Mouse (Mus musculus): ENCODE measurements around the gene Lrrc26.
"Not testable (repeated sequence)": the region's sequence is repeated elsewhere in the genome, so short reads cannot be mapped to it uniquely, and the experiment has no call there.

Lrrc26 gene

DNA sequence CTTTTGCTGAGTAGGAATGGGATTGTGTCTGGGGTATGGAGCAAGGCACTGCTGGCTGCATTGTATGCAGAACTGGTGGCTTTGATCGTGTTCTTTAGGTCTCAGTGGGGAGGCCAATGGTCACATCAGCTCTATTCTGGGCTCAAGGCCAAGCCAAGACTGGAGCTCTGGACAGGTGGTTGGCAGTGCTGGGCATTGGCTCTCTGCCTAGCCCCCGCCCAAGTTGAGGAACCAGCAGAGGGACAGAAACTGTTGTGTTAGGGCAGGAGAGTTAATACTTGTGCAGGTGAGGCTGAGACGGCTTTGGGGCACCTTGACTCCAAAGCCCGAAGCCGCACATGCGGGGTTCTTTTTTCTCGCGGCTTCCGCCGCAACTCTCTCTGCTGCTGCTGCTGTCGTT is at the start of gene Lrrc26:
Gene Lrrc26, plus strand, starts transcription at position 265 of the 400 bp plus-strand sequence.
- peak; percentile 73 for DNase-seq

- no peak for DNase-seq
Observed at GRCm38 (mm10) chr2:25240310-25240709, 49.4 kb upstream of the Lrrc26 start.

GRCm38 (mm10) chr2:25240723-25241437 is 48.8 kb upstream of the Lrrc26 start:
- DNase-seq: peak; percentile 83

GRCm38 (mm10) chr2:25241438-25241775 is 48.3 kb upstream of the Lrrc26 start:
- no peak for DNase-seq

DNA sequence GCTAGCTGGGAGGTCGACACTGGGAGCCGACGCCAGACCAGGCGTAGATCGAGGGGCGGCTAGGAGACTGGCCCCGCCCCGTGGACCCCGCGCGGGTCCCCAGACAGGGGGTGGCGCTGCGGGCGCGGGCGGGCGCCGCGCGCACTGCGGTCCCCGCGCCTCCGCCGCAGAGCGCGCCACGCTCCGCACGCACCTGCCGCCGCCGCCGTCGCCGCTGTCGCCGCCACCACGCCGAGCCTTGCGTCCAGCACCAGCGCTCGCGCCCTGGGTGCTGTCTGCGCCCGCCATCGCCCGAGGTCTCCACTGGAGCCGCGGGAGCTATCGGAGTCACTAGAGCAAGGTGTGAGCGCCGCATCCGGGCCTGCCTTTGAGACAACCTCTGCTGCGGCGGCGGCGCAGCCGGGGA is 47.6 kb upstream of the Lrrc26 start, which contains the start of the genes Rnf208 and Cysrt1:
Gene Rnf208, plus strand, starts transcription at position 155 of the 406 bp plus-strand sequence.
Gene Cysrt1, minus strand, starts transcription at position 352 of the 406 bp plus-strand sequence.
- no peak for DNase-seq

- no peak for DNase-seq
Observed at GRCm38 (mm10) chr2:25243342-25243741, 46.4 kb upstream of the Lrrc26 start.

DNA sequence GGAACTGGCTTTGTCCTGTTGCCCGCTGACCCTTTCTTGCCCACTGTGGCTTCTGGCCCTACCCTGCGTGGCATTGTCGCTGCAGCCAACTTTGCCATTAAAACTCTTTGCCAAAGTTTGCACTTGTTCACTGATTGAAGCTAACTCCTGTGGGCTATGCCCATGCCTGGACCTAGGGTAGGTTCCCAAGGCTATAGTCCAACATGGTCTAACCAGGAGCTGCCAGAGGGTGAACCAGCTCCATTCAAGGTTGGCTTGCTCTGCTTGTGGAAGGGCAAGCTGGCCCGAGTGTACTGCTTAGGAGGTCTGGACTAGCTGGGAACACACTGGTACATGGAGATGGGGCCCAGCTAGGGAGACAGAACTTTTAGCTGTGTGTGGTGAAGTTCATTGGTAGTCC is 45.6 kb upstream of the Lrrc26 start:
- no peak for DNase-seq

DNA sequence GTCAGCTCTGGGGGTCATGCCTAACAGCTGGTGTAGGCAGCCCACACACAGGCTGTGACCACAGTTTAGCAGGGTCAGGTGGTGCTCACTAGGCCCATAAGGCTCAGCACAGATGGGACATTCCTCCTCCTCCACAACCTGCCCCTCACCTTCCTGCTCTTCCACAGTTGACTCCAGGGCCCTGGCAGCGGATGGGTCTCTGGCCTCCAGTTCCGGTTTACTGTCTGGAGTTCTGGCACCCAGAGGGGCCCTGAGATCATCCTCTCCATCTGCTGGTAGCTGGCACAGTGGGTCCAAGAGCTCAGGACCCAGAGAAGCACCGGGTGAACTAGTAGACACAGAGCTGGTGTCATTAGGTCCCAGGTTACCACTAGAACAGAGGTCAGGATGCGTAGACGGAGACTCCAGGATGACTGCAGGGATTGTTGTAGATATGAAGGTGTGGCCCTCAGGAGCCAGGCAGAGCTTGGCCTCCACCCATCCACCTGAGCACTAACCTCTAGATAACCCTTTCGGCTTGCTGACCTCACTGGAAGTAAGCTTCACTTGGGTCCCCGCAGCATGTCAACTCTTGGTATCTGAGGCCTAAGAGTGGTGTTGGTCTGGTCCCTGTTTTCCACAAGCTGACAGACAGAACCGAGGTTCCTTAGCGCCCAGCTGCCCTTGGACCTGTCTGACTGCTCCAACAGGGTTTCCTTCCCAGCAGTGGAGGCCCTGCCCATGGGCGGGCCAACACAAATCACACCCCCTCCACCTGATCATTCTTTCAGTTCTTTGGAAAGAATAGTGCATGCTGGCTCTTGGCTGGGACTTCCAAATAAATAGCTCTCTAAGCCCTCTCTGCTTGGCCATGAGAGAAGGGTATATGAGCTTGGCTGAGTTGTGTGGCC is 43.3 kb upstream of the Lrrc26 start, which contains the start of gene AL732309.1:
Gene AL732309.1, minus strand, starts transcription at position 681 of the 890 bp plus-strand sequence.
- peak; percentile 36 for DNase-seq

- peak; percentile 52 for DNase-seq
Observed at GRCm38 (mm10) chr2:25252331-25252730, 37.4 kb upstream of the Lrrc26 start.

DNA sequence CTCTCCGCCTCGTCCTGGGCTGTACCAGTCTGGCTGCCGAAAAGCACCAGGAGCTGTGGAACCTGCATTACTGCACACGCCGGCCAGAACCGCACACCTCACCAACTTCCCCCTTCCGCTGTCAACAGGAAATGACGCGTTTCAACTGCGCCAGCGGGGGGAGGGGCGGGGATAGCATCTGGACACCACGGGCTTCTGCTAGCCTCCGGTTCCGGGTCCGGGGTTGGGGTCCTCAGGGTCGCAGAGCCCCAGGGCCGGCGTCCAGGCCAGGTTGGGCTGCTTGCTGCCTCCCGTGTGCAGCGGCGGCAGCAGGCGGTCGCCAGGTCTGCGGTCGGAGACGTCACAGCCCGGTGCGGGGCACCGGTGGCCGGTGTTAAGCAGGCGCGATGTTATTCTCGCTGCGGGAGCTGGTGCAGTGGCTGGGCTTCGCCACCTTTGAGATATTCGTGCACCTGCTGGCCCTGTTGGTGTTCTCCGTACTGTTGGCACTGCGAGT is 34.4 kb upstream of the Lrrc26 start, which contains the start of gene Tmem203:
Gene Tmem203, plus strand, starts transcription at position 156 of the 496 bp plus-strand sequence.
- DNase-seq: peak; percentile 92

- DNase-seq: peak; percentile 51
Observed at GRCm38 (mm10) chr2:25256443-25257109, 33.1 kb upstream of the Lrrc26 start.

DNA sequence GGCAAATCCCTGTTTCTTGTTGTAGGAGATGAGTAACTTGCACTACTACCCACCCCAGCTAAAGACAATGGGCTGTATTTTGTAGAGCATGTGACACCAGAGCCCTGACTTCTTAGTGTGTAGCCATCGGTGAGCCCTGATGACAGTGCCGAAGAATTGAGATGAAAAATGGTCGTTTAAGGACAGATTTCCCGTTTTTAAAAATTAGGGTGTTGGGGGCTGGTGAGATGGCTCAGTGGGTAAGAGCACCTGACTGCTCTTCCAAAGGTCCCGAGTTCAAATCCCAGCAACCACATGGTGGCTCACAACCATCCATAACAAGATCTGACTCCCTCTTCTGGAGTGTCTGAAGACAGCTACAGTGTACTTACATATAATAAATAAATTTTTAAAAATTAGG is 32.5 kb upstream of the Lrrc26 start:
- not testable (repeated sequence) for DNase-seq

- no peak for DNase-seq
Observed at GRCm38 (mm10) chr2:25258887-25259286, 30.8 kb upstream of the Lrrc26 start.

DNA sequence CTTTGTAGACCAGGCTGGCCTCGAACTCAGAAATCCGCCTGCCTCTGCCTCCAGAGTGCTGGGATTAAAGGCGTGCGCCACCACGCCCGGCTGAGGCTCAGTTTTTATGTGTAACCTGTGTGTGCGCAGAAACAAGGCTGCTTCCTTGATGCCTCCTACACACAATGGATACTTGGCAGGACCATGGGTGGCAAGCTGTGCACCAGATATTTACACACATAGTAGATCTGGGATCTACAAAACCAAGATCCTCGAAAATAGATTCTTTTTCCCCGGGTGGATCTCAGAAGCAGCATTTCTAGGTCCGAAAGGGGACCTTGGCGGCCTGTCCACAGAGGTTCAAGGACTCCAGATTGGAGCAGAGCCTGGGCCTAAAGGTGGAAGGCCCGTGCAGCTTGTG is 27.8 kb upstream of the Lrrc26 start:
- no peak for DNase-seq

GRCm38 (mm10) chr2:25262291-25262767 is 27.4 kb upstream of the Lrrc26 start, which contains the start of gene Tprn:
Gene Tprn (plus strand): TSS chr2:25262618.
- DNase-seq: peak; percentile 94

DNA sequence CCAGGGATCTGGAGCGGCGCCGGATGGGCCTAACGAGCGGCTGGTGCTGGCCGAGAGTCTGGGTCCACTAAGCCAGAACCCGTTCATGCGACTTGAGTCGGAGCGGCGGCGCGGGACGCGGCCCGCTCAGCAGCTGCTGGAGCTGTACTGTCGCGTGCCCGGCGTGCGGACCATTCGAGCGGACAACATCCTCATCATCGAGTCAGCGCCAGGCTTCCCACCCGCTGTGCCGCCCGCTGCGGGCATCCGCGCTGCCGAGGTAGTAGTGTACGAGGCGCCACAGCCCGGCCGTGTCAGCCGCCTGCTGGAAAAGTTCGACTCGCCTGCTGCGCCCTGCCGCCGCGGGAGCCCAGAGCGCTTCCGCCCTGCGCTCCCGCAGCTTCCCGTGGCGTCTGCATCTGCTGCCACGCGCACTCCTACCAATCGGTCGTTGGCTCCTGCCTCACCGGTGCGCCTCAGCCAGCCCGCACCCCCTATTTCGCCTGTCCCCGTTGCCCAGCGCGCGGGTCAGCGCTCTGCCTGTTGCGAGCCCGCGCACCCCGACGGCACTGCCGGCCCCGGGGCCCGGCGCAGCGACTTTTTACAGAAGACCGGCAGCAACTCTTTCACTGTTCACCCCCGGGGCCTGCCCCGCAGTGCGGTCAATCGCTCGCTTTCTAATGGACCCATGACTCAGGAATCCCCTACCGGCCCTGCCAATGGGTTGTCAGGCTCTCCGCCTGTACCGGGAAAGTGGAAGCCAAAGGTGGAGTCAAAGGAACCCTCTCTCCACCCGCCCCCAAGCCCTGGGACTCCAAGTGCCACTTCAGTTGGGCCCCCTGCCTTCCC is 26.7 kb upstream of the Lrrc26 start:
- DNase-seq: peak; percentile 28

DNA sequence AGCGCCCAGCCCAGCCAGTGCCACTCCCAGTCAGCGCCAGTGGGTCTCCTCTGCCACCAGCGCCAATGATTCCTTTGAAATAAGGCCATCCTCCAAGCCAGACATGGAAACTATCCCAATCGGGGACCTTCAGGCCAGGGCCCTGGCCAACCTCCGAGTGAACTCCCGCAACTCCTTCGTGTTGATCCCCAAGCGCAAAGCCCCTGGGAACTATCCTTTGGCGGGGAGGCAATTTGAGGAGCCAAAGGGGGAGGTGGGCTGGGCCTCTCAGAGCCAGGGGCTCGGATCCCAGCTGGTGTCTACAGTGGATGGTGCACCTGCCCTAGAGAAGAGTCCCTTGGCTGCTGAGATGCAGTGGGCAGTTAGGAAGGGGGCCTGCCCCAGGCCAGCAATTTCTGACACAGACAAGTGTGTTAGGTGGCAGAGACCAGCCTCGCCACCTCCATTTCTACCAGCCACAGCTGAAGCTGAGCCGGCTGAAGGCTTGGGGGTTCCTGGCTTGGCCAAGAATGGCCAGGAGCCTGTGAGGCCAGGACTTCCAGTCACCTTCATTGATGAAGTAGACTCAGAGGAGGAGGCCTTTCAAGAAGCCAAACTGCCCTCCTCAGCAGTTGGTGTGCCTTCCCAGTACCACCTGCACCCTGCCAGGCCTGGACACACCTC is 26.0 kb upstream of the Lrrc26 start:
- DNase-seq: peak; percentile 19

GRCm38 (mm10) chr2:25264286-25264660 is 25.4 kb upstream of the Lrrc26 start:
- DNase-seq: no peak

DNA sequence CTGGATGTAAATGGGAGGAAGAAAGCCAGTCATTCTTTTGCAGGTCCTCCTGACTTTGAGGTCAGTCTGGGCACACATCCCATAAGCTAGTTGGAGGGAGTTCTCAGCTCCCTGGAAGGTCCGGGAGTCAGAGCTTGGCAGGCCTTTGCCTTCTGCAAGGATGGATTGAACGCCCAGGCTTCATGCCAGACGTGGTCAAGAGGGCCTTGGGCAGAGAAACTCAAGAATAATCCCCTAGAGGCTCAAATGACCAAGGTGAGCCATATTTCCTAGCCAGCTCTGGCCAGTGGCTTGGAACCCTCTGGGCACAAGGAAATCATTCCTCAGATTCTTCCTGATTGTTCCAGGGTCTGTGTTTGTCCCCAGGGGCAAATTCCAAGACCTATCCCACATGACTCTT is 24.9 kb upstream of the Lrrc26 start:
- peak; percentile 78 for DNase-seq

- peak; percentile 64 for DNase-seq
Observed at GRCm38 (mm10) chr2:25265897-25266656, 23.6 kb upstream of the Lrrc26 start.

Data from kidney, adult 18-20 months (tissue).